Mouse (Mus musculus) T-helper 1 cell (primary cell): ENCODE measurements around the gene Tra2b.
"Not testable (repeated sequence)": the region's sequence is repeated elsewhere in the genome, so short reads cannot be mapped to it uniquely, and the experiment has no call there.

Experiments
- in situ Hi-C: fragments of 300-600 bp; cut with MboI, MseI; formaldehyde crosslinking; loops from one replicate; pipeline ENCODE4 v1.15.1; 2025; ENCODE audit warnings: high pct_unique_total_duplicates

Gene Tra2b

GRCm38 (mm10) chr16:22265849-22266376, at the start of gene Tra2b:
Gene Tra2b, minus strand, starts transcription at chr16:22266005.
- in situ Hi-C loops, result no loop called here

- in situ Hi-C loops, result loop anchor here (10.0 kb wide), 1 partner anchor 494 kb away; no protein-coding TSS in a partner anchor
Measured at GRCm38 (mm10) chr16:22310649-22311048, 44.8 kb upstream of the Tra2b start.

DNA sequence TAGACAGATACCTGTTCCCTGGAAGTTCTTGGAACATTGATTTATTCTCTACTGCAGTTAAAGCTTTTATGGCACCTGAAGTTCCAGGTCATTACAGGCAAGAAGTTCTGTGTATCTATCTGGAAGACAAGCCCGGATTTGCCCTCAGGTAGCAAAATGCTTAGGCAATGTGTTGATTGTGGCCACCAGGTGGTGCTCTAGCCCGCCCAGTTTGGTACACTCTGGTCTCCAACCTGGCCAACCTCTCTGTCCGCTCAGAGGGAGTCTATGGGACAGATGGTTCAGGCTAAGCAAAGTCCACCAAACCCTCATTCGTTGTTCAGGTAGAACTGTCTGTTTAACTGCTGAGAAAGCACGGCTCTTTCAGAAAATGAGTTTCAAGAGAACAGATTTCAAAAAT, 36.8 kb upstream of the Tra2b start:
- in situ Hi-C loops, result loop anchor here (5.0 kb wide), 1 partner anchor 260 kb away; no protein-coding TSS in a partner anchor

- in situ Hi-C loops, result loop anchor here (5.0 kb wide), 1 partner anchor 261 kb away; no protein-coding TSS in a partner anchor
Measured at GRCm38 (mm10) chr16:22301378-22301777, 35.6 kb upstream of the Tra2b start.

GRCm38 (mm10) chr16:22296901-22297300, 31.1 kb upstream of the Tra2b start:
- in situ Hi-C loops, result no loop called here

DNA sequence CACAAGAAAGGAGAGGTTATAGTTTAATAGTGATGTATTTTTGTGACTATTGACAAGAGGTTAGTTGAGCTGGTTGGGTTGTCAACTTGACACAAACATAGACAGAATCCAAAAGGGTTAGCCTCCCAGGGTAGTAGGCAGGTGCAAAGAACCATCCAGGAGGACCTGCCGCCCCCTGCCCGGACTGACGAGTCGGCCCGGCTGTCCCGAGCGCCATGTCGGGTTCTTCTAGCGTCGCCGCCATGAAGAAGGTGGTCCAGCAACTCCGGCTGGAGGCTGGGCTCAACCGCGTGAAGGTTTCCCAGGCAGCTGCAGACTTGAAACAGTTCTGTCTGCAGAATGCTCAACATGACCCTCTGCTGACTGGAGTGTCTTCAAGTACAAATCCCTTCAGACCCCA, 29.0 kb upstream of the Tra2b start:
- in situ Hi-C loops, result not testable (repeated sequence)

DNA sequence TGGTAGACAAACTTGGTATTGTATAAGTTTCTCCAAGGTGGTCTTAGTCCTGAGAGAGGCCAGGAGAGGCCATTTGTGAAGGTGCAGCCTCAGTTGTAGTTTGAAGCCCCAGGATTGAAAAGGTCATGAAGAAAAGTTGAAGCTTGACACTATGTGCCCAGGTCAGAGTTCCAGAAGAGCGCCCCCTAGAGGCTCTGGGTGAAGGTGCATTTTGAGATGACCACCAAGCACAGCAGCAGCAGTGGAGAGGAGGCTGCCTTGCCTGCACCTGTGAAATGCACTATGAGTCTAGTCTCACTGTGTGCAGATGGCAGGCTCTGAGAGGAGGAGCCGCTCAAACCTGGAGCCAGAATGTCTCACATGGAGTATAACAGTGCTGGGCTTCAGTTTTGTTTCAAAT, 27.8 kb upstream of the Tra2b start:
- in situ Hi-C loops, result no loop called here

DNA sequence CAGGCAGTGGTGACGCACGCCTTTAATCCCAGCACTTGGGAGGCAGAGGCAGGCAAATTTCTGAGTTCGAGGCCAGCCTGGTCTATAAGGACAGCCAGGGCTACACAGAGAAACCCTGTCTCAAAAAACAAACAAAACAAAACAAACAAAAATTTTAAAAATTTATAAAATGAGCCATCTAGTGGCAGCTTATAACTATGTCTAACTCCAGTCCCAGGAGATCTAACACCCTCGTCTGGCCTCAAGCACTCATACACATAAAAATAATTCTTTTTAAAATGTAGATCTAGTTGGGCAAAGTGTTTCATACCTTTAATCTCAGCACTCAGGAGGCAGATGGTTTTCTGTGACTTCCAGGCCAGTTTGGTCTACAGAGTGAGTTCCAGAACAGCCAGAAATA, 26.6 kb upstream of the Tra2b start:
- in situ Hi-C loops, result no loop called here

- in situ Hi-C loops, result no loop called here
Measured at GRCm38 (mm10) chr16:22289643-22290042, 23.8 kb upstream of the Tra2b start.

- in situ Hi-C loops, result no loop called here
Measured at GRCm38 (mm10) chr16:22286996-22287395, 21.2 kb upstream of the Tra2b start.

GRCm38 (mm10) chr16:22276536-22276935, 10.7 kb upstream of the Tra2b start:
- in situ Hi-C loops, result no loop called here

- in situ Hi-C loops, result no loop called here
Measured at GRCm38 (mm10) chr16:22275142-22275541, 9.3 kb upstream of the Tra2b start.

DNA sequence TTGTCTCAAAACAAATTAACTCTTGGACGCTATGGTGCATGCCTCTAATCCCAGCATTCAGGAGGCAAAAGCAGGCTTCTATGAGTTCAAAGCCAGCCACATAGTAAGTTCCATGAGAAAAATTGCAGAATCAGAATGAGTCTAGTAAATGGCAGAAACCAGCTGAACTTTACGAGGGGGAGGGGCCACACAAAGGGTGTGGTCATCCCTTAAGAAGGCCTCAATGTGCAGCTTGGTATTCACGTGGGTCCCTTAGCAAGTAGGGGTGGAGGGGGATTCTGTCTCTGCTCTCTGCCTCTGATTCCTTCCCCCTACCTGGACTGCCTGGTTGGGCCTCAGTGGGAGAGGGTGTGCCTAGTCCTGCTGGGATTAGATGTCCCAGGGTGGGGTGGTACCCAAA, 4.7 kb upstream of the Tra2b start:
- in situ Hi-C loops, result no loop called here

- in situ Hi-C loops, result no loop called here
Measured at GRCm38 (mm10) chr16:22266384-22266783, 579 bp upstream of the Tra2b start.

DNA sequence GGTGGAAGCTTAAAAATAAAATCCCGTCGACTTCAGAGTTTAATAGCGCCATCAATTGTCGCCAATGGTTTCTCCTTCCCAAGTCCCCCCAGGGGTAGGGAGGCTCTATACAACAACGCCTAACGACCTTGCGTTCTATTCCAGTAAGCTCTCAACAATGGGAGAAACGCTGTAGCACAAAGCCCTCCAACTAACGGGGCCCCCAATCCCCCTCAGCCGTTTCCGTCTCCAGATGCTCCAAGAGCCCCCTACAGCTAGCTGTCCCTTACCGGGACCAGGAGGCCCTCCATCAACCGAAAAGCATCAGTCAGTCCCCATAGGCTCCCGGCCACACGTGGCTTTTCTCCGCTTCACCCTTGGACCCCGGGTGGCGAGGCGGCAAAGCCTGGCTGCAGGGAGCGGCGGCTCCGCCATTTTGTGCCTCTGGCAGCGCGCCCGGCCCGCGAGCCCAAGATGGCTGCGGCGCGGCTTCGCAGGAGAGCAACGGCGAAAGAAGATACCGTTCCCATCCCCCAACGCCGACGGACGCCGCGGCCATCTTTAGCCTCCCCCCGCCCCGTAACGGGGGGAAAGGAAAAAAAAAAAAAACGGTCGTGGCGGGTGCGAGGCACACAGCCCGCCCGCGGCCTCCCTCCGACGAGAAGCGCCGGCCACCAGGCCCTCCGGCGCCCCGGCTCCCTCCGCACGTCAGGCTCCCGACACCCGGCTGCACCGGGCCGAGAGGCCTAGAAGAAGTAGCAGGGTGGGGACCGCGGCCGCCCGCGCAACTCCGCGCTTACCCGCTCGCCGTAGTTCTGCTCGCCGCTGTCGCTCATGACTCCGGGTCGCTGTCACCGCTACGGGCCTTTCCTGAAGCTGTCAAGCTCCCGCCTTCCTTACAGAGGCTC, 600 bp downstream of the Tra2b start:
- in situ Hi-C loops, result no loop called here

- in situ Hi-C loops, result no loop called here
Measured at GRCm38 (mm10) chr16:22264232-22264961, 1.4 kb downstream of the Tra2b start.

- in situ Hi-C loops, result no loop called here
Measured at GRCm38 (mm10) chr16:22263124-22263523, 2.7 kb downstream of the Tra2b start.

DNA sequence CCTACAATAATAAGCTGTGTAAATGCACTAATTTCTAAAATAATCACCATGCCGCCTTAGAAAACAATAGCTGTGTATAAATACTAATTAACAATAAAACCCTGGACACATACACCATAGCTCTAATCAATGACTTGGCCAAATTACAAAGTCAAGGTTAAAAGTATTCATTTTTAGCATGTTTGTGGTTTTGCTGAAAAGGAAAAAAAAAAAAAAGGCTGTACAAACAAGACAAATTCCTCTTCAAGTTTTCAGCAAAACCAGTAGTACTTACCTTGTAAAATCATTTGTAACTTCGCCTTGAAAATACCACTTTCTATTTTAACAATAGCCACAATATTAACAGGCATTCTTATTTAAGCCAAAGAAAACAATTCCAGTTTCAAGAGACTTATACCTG, 4.2 kb downstream of the Tra2b start:
- in situ Hi-C loops, result no loop called here

DNA sequence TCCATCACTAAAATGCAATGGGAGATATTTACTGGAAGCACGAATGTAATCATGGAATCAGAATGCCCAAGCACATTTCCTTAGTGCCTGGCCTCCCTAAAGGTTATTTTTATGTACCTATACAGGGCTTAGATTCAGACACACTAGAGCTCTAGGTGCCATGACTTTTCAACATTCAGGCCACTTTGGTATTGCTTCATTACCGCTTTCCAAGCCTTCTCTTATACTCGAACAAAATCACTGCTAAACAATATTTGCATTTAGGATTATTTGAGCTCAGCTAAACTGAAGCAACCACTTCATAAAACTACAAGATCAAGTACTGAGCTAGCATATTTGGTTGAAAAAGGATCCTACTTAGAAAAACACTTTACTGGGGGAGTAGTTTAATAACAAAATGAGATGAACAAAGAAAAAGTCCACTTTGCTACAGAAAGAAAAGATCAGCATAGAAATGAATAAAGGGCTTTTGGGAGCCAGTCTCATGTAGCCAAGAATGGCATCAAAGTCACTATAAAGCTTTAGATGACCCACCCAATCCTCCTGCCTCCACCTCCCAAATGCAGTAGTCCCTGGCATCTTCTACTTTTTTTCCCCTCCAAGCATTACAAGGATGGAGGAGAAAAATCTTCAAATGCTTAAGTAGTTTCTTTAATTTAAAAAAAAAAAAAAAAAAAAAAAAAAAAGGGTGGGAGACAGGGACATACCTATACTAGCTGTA, 5.2 kb downstream of the Tra2b start:
- in situ Hi-C loops, result no loop called here

- in situ Hi-C loops, result loop anchor here (10.0 kb wide), 1 partner anchor 237 kb away; no protein-coding TSS in a partner anchor
Measured at GRCm38 (mm10) chr16:22252255-22252654, 13.6 kb downstream of the Tra2b start.

GRCm38 (mm10) chr16:22250307-22250706, 15.5 kb downstream of the Tra2b start:
- in situ Hi-C loops, result loop anchor here (10.0 kb wide), 1 partner anchor 236 kb away; no protein-coding TSS in a partner anchor
